8 mouse cellular contexts compared by ENCODE assay signal in the genomic region with DNA sequence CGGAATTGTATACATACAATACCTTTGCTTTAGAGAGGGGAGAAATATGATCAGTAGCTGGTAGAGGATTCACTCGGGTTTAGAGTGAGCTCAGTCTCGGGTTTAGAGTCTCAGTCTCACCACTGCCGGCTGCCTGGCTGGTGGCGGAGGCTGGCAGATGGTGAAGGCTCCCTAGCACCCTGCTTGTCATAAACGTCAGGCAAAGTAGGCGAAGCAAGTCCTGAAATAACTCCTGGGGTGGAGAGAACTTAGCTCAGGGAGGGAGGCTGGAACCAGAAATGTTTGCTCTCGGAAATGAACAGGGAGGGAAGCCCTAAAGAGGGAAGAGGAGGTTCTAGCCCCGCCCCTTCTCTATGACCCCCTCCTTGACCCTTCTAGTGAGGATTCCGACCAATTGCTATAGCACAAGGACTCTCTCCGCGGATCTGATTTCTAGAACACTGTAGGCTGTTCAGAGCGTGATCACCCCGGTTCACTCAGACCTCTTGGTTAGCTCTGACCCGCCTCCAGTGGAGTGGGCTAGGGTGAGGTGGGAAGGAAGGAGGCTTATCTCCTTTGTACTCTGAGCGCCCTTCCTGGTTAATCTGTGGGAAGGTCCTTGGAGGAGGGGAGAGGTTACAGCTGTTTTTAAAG. TPM values are rescaled to one million over a fixed set of nuclear protein-coding genes. Genes with fewer than 3 reads are reported as not detected.
DNase-seq lines count a peak whose midpoint lies in the region; ATAC-seq and TF ChIP-seq lines count a peak whose summit lies in the region.

No protein-coding gene starts in this region.

- peak overlapping the region; percentile 62 for H3K27ac ChIP-seq in hindbrain, embryonic 10.5 days
- no peak overlapping the region for H3K27ac ChIP-seq in hindbrain, embryonic 13.5 days
- H3K27ac ChIP-seq in heart, embryonic 14.5 days (replicated peaks in 1 of 2; ENCODE audit: control insufficient read depth in 1 of 2, insufficient read depth in 1 of 2, low read depth in 2 of 2, low read length in 2 of 2) = peak overlapping the region; percentile 67 to 79
- peak overlapping the region; percentile 92 for H3K27ac ChIP-seq in left cerebral cortex, adult 2 months
- H3K27ac ChIP-seq in midbrain, postnatal 0 days (ENCODE audit: low read depth, low read length) = no peak overlapping the region

- peaks cover 24% of the 10 kb centered on the region for H3K4me1 ChIP-seq in hindbrain, embryonic 10.5 days (replicated peaks)
- peaks cover 15% of the 10 kb centered on the region for H3K4me1 ChIP-seq in hindbrain, embryonic 13.5 days (replicated peaks)
- H3K4me1 ChIP-seq in heart, embryonic 14.5 days (ENCODE audit: control insufficient read depth in 2 of 2, insufficient read depth in 2 of 2, low read length in 2 of 2) = peaks cover 18 to 24% of the 10 kb centered on the region in 2 experiments
- no peaks in the 10 kb centered on the region for H3K4me1 ChIP-seq in midbrain, postnatal 0 days (ENCODE audit: insufficient read depth, low read length)

- TF ChIP-seq CTCF in left cerebral cortex, adult 2 months (IDR thresholded peaks at IDR 0.05) = no peak
- no peak for TF ChIP-seq CTCF in midbrain, postnatal 0 days (IDR thresholded peaks at IDR 0.05)

- no peaks in the 10 kb centered on the region for H3K36me3 ChIP-seq in hindbrain, embryonic 10.5 days
- no peaks in the 10 kb centered on the region for H3K36me3 ChIP-seq in hindbrain, embryonic 13.5 days
- no peaks in the 10 kb centered on the region for H3K36me3 ChIP-seq in heart, embryonic 14.5 days (ENCODE audit: control insufficient read depth, insufficient read depth, low read length)
- no peaks in the 10 kb centered on the region for H3K36me3 ChIP-seq in midbrain, postnatal 0 days (ENCODE audit: insufficient read depth, low read length)

- H3K9ac ChIP-seq in hindbrain, embryonic 13.5 days = no peak overlapping the region
- H3K9ac ChIP-seq in heart, embryonic 14.5 days (ENCODE audit: low read length) = peak overlapping the region; percentile 48
- no peak overlapping the region; the same call in 1 of the 2 replicates for H3K9ac ChIP-seq in midbrain, postnatal 0 days (replicated peaks; ENCODE audit: low read length, poor library complexity, severe bottlenecking)

- no peak overlapping the region for H3K4me2 ChIP-seq in hindbrain, embryonic 13.5 days
- H3K4me2 ChIP-seq in heart, embryonic 14.5 days (ENCODE audit: low read length) = peak overlapping the region; percentile 37
- no peak overlapping the region for H3K4me2 ChIP-seq in midbrain, postnatal 0 days (ENCODE audit: low read depth, low read length, poor library complexity, severe bottlenecking)

- no peak for ATAC-seq in hindbrain, embryonic 13.5 days (ENCODE audit: low FRiP score)
- ATAC-seq in heart, embryonic 14.5 days (ENCODE audit: insufficient number of reproducible peaks, insufficient read depth, low FRiP score, low read depth) = peak; percentile 67
- no peak for ATAC-seq in midbrain, postnatal 0 days (ENCODE audit: low FRiP score)

- 44% methylated on average over 16 of the region's 16 CpGs for WGBS in hindbrain, embryonic 10.5 days
- 46% methylated on average over 16 of the region's 16 CpGs for WGBS in hindbrain, embryonic 13.5 days
- 8% methylated on average over 16 of the region's 16 CpGs for WGBS in heart, embryonic 14.5 days
- WGBS in midbrain, postnatal 0 days = 40% methylated on average over 16 of the region's 16 CpGs

- no peaks in the 10 kb centered on the region for H3K27me3 ChIP-seq in hindbrain, embryonic 10.5 days (ENCODE audit: insufficient read depth, poor library complexity, severe bottlenecking)
- H3K27me3 ChIP-seq in hindbrain, embryonic 13.5 days = no peaks in the 10 kb centered on the region
- no peaks in the 10 kb centered on the region for H3K27me3 ChIP-seq in heart, embryonic 14.5 days (ENCODE audit: control insufficient read depth, insufficient read depth, low read length)
- H3K27me3 ChIP-seq in midbrain, postnatal 0 days (ENCODE audit: insufficient read depth, low read length) = no peaks in the 10 kb centered on the region

- intact Hi-C loops in left cerebral cortex, adult 2 months (cut with DNase I) = loop anchor here (1.0 kb wide), 1 partner anchor 14 kb away; no protein-coding TSS in a partner anchor

- H3K4me3 ChIP-seq in hindbrain, embryonic 10.5 days = no peak overlapping the region
- no peak overlapping the region for H3K4me3 ChIP-seq in hindbrain, embryonic 13.5 days
- H3K4me3 ChIP-seq in heart, embryonic 14.5 days (ENCODE audit: control insufficient read depth in 1 of 2, insufficient read depth in 1 of 2, low read depth in 1 of 2, low read length in 2 of 2) = no peak overlapping the region
- no peak overlapping the region for H3K4me3 ChIP-seq in left cerebral cortex, adult 2 months
- no peak overlapping the region for H3K4me3 ChIP-seq in midbrain, postnatal 0 days (ENCODE audit: low read depth, low read length)

- H3K9me3 ChIP-seq in hindbrain, embryonic 10.5 days = no peaks in the 10 kb centered on the region
- no peaks in the 10 kb centered on the region for H3K9me3 ChIP-seq in hindbrain, embryonic 13.5 days
- H3K9me3 ChIP-seq in heart, embryonic 14.5 days (ENCODE audit: control insufficient read depth, low read length) = no peaks in the 10 kb centered on the region
- H3K9me3 ChIP-seq in midbrain, postnatal 0 days (ENCODE audit: low read length) = no peaks in the 10 kb centered on the region

- DNase-seq in hindbrain, embryonic 10.5 days (ENCODE audit: low spot score) = peak; percentile 23
- peak; percentile 75 for DNase-seq in embryo, embryonic 10.5 days (ENCODE audit: low spot score)
- DNase-seq in left cerebral cortex, adult 2 months (ENCODE audit: extremely low spot score in 1 of 2, low spot score in 2 of 2) = peak; percentile 71 to 75
- peak; percentile 17 for DNase-seq in retina, embryonic 14.5 days (ENCODE audit: low spot score)
- no peak for DNase-seq in midbrain, postnatal 0 days (ENCODE audit: low spot score)
- DNase-seq in cerebellum, postnatal 4 days (ENCODE audit: low spot score in 2 of 2) = no peak

RNA-seq across cellular contexts. Expression of a gene that starts 7.8 kb away (rescaled TPM):
- polyA plus RNA-seq in hindbrain, embryonic 10.5 days (2016; fragmentation: Nextera tagmentation; extraction: Ambion mirVana) = 7.9 and 9.4 TPM in 2 replicates
- polyA plus RNA-seq in hindbrain, embryonic 13.5 days (2015; fragmentation: Nextera tagmentation; extraction: Ambion mirVana) = 8.0 and 10.7 TPM in 2 replicates
- polyA plus RNA-seq in heart, embryonic 14.5 days (2014; fragmentation: Nextera tagmentation; extraction: Ambion mirVana) = 6.2 and 6.7 TPM in 2 replicates
- 10 to 100 TPM; 33.5 to 50.4 TPM for total RNA-seq in left cerebral cortex, adult 2 months (2021)
- total RNA-seq in midbrain, postnatal 0 days (2014; rRNA removed) = 4.5 and 6.9 TPM in 2 replicates
- polyA plus RNA-seq in midbrain, postnatal 0 days (2015; fragmentation: Nextera tagmentation; extraction: Ambion mirVana) = 5.7 and 7.1 TPM in 2 replicates

RNA-seq across cellular contexts. Expression of a gene that starts 46.1 kb away (rescaled TPM):
- polyA plus RNA-seq in hindbrain, embryonic 10.5 days (2016; fragmentation: Nextera tagmentation; extraction: Ambion mirVana) = 34.2 and 39.4 TPM in 2 replicates
- 15.5 and 18.9 TPM in 2 replicates for polyA plus RNA-seq in hindbrain, embryonic 13.5 days (2015; fragmentation: Nextera tagmentation; extraction: Ambion mirVana)
- polyA plus RNA-seq in heart, embryonic 14.5 days (2014; fragmentation: Nextera tagmentation; extraction: Ambion mirVana) = 42.4 and 48.4 TPM in 2 replicates
- 1 to 10 TPM; 7.8 to 9.5 TPM for total RNA-seq in left cerebral cortex, adult 2 months (2021)
- 2.8 and 3.6 TPM in 2 replicates for total RNA-seq in midbrain, postnatal 0 days (2014; rRNA removed)
- polyA plus RNA-seq in midbrain, postnatal 0 days (2015; fragmentation: Nextera tagmentation; extraction: Ambion mirVana) = 8.3 and 9.2 TPM in 2 replicates

RNA-seq across cellular contexts. Expression of a gene that starts 59.6 kb away (rescaled TPM):
- 37.1 and 42.2 TPM in 2 replicates for polyA plus RNA-seq in hindbrain, embryonic 10.5 days (2016; fragmentation: Nextera tagmentation; extraction: Ambion mirVana)
- polyA plus RNA-seq in hindbrain, embryonic 13.5 days (2015; fragmentation: Nextera tagmentation; extraction: Ambion mirVana) = 35.1 and 39.7 TPM in 2 replicates
- polyA plus RNA-seq in heart, embryonic 14.5 days (2014; fragmentation: Nextera tagmentation; extraction: Ambion mirVana) = 18.5 and 21.2 TPM in 2 replicates
- 10 to 100 TPM; 36.8 to 39.3 TPM for total RNA-seq in left cerebral cortex, adult 2 months (2021)
- 25.7 and 28.5 TPM in 2 replicates for total RNA-seq in midbrain, postnatal 0 days (2014; rRNA removed)
- polyA plus RNA-seq in midbrain, postnatal 0 days (2015; fragmentation: Nextera tagmentation; extraction: Ambion mirVana) = 22.2 and 30.6 TPM in 2 replicates

Comparison
In these comparisons a context has a peak if more than half of its experiments do, and no peak if none do; other contexts are left out.
1. H3K27ac ChIP-seq: peak in hindbrain, embryonic 10.5 days (single experiment), heart, embryonic 14.5 days (2 of 2) and left cerebral cortex, adult 2 months (single experiment); none in hindbrain, embryonic 13.5 days (single experiment) and midbrain, postnatal 0 days (single experiment).
2. DNase-seq: peak in hindbrain, embryonic 10.5 days (single experiment), embryo, embryonic 10.5 days (single experiment), left cerebral cortex, adult 2 months (2 of 2) and retina, embryonic 14.5 days (single experiment); none in midbrain, postnatal 0 days (single experiment) and cerebellum, postnatal 4 days (0 of 2).